Mouse (Mus musculus): ENCODE results near the gene Lhpp.

Lhpp gene

GRCm38 (mm10) chr7:132679549-132679948, 69.1 kb downstream of the Lhpp start:
- in situ Hi-C loops (cut with MboI, MseI), result no loop called here

GRCm38 (mm10) chr7:132681296-132681695, 70.9 kb downstream of the Lhpp start:
- in situ Hi-C loops (cut with MboI, MseI), result no loop called here

DNA sequence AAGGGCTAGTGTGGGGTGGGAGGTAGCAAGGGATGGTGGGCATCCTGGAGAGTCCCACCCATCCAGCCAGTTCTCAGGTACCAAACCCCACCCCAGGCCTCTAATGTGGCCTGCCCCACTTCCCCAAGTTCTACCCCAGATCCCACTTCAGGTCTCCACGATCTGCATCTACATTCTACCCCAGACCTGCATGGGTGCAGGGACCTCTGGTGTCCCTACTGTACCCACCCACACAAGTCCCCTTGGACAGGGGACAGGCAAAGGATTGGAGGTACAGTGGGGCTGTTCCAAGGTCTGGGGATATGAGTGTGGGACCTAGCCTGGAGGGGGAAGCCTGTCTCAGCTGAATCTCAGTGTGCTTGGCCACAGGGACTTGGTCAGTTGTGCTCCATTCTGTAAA, 71.4 kb downstream of the Lhpp start:
- in situ Hi-C loops (cut with MboI, MseI), result no loop called here

DNA sequence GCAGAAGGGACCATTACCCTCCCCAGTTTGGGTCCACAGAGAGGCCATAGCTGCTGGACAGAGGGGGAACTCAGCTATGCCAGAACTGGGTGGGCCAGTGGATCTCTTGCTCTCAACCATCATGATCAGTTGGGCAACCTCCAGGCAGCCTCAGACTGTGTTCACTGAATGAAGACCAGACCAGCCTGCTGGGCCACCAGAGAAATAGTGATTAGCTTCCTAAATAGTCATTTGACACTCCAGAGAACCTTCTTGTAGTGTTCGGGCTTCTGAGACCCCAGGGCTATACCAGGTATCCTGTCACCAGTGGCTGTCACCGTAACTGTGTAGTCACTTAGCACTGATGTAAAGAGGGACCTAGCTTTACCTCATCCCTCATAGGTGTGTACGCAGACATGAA, 71.9 kb downstream of the Lhpp start:
- in situ Hi-C loops (cut with MboI, MseI), result no loop called here

DNA sequence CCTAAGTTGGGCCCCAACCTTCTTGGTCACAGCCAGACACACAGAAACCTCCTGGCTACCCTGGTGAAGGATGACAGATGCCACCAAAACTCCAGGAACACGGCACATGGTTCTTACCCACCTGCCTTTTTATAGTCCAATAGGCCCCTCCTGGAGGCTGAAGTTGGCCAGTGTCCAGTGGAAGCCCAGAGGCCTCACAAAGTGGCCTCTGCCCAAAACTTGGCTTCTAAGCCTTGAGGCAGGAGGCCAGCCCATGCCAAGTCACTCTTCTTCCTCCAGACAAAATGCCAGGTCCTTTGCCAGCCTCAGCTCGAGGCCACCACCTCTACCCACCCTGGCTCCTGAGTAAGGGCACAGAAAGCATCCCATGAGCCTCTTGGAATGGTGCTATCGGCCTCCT, 72.5 kb downstream of the Lhpp start:
- in situ Hi-C loops (cut with MboI, MseI), result no loop called here

DNA sequence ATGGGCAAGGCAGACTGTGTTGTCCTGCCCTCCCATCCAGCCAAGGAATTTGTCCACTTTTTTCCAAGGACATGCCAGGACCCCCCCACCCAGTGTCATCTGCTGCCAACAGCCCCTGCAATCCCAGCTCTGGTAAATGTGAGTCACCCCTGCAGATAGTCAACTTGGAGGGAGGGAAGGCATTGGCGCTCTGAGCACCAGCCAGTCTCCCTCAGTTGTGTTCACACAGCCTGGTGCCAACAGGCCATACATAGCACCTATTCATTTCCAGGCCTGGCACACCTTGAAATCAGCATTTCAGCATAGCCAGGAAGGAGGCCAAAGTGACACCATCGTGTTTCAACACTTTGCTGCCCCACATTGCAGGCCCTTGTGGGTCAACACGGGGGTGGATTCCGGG, 73.5 kb downstream of the Lhpp start:
- in situ Hi-C loops (cut with MboI, MseI), result no loop called here

- in situ Hi-C loops (cut with MboI, MseI), result no loop called here
Observed at GRCm38 (mm10) chr7:132686515-132686914, 76.1 kb downstream of the Lhpp start.

- in situ Hi-C loops (cut with MboI, MseI), result no loop called here
Observed at GRCm38 (mm10) chr7:132687897-132688296, 77.5 kb downstream of the Lhpp start.

GRCm38 (mm10) chr7:132688721-132689120, 78.3 kb downstream of the Lhpp start:
- in situ Hi-C loops (cut with MboI, MseI), result no loop called here

DNA sequence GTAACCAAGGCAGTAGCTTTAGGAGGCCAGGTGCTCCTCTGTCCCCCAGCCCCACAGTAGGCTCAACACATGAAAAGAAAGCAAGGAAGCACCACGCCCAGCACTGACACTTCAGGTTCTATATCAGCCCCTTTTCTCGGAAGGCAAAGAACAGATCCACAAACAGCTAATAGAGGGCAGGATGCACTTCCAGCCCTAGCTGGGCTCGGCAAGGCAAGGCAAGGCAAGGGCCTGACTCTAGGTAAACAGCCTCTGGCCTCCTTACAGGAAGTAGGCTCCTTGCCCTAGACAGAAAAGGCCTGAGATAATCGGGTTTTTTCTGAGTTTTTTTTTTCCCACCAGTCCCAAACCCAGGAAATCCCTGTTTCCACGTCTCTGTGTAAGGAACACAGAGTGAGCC, 79.3 kb downstream of the Lhpp start:
- in situ Hi-C loops (cut with MboI, MseI), result loop anchor here (10.0 kb wide), 1 partner anchor 865 kb away; no protein-coding TSS in a partner anchor

- in situ Hi-C loops (cut with MboI, MseI), result loop anchor here (10.0 kb wide), 1 partner anchor 866 kb away; no protein-coding TSS in a partner anchor
Observed at GRCm38 (mm10) chr7:132690716-132691472, 80.5 kb downstream of the Lhpp start.

DNA sequence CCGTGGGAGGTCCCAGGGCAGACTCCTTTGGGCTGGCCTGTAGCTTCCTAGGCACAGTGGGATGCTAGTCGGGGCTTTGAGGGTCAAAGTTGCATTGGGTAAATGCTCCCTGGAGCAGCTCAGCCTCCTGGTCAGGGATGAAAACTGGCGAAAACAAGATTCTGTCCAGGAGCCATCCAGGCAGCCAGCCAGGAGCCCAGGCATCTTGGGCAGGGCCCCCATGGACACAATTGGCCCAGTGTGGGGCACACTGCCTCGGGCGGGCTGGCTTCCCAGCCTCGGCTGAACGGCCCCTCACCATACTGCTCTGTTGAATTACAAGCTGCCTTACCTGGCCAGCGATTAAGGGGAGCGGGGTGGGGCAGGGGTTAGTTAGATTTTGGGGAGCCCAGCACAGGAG, 82.3 kb downstream of the Lhpp start:
- in situ Hi-C loops (cut with MboI, MseI), result loop anchor here (10.0 kb wide), 1 partner anchor 868 kb away; no protein-coding TSS in a partner anchor

DNA sequence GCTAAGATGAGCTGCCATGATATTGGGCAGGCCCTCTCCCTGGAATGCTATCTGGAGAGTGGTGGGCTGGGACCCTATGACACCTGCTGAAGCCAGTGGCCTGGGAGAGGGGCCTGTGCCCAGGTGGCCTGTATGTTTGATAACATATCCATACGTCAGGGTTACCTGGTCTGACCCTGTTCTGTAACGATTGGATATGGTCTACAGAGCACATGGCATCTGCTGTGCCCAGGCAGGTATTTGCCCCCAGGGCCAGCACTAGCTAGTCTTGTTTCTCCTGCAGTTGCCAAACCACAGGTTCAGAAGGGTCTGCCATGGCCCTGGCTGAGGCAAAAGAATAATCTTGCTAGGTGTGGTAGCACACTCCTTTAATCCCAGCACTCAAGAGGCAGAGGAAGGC, 83.1 kb downstream of the Lhpp start:
- in situ Hi-C loops (cut with MboI, MseI), result loop anchor here (10.0 kb wide), 1 partner anchor 869 kb away; no protein-coding TSS in a partner anchor

- in situ Hi-C loops (cut with MboI, MseI), result loop anchor here (10.0 kb wide), 1 partner anchor 873 kb away; no protein-coding TSS in a partner anchor
Observed at GRCm38 (mm10) chr7:132697258-132697796, 86.9 kb downstream of the Lhpp start.

- in situ Hi-C loops (cut with MboI, MseI), result loop anchor here (10.0 kb wide), 1 partner anchor 874 kb away; no protein-coding TSS in a partner anchor
Observed at GRCm38 (mm10) chr7:132698737-132699136, 88.3 kb downstream of the Lhpp start.

DNA sequence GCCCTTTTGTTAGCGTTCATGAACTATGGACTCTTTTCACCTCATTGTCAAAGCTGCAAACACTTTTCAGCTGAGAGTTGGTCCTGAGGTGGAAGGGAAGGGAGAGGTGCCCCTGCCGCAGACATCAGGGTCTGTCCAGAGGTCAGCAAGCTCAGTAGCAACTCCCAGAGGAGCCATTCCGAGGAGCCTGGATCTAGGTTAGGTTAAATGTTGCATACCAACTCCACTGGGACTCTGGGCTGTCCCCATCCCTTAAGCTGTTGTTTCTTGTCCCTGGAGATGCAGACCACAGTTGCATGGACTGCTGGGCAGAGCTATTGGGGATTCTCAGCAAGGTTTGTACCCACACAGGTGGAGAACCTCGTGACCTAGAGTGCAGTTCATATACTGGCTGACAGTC, 88.7 kb downstream of the Lhpp start:
- in situ Hi-C loops (cut with MboI, MseI), result loop anchor here (10.0 kb wide), 1 partner anchor 874 kb away; no protein-coding TSS in a partner anchor

DNA sequence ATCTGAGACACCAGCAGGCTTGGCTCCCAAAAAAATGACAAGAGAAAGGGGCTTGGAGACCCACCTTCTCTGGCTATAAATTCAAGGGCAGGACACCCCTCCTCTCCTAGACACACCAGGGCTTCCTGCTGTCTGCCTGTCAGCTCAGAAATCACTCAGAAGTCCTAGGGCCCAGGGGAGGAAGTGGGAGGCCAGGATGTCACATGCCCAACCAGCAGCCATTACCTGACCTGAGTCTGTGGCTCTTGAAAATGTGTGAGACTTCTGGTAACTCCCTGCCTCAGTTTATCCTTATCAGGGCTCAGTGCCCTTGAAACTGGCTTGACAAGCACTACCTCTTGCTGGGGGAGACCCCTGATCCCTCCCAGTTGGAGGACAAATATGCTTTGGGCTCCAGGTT, 89.2 kb downstream of the Lhpp start:
- in situ Hi-C loops (cut with MboI, MseI), result loop anchor here (10.0 kb wide), 1 partner anchor 875 kb away; no protein-coding TSS in a partner anchor

GRCm38 (mm10) chr7:132700107-132700506, 89.7 kb downstream of the Lhpp start:
- in situ Hi-C loops (cut with MboI, MseI), result no loop called here

DNA sequence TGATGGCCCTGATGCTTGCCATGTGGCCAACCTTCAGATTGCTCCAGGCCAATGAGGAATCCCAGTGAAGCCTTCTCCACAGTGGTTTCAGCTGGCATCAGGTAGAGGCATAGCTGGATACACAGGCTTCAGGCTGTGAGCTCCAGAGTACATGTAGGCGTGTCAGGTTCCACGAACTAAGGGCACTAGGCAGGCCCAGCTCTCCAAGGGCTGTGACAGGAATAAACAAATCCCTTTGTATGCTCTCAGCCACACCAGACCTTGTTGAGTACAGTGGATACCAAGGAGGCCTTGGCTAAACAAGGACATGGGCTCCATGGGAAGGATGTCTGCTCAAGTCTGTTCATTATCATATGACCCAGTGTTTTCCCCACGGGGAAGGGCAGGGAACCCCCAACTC, 91.0 kb downstream of the Lhpp start:
- in situ Hi-C loops (cut with MboI, MseI), result no loop called here

- in situ Hi-C loops (cut with MboI, MseI), result no loop called here
Observed at GRCm38 (mm10) chr7:132702024-132702423, 91.6 kb downstream of the Lhpp start.

DNA sequence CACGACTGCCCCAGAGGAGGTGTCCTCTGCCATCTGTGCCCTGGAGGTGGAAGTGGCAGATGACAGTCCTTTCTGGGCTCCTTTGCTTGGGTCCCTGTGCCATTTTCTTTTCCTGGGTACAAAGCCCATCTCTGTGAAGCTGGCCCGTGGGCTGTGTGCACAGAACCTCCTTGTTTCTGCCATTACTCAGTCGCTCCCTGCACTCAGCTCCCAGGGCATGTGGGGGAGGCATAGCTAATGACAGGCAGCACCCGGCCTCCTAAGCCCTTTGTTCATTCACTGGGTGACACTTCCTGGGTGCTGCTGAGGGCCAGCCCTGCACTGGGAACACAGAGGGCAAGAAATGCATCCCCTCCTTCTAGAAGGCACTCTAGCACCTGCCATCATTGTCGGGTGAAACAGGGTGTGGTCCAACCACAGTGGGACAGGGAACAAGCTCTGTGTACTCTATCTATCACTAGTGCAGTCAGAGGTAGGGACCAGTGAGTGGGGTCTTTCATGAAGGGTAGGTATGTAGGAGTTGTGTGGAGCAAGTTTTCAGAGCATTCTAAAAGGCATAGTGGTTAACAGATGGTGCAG, 92.1 kb downstream of the Lhpp start:
- in situ Hi-C loops (cut with MboI, MseI), result no loop called here

- in situ Hi-C loops (cut with MboI, MseI), result no loop called here
Observed at GRCm38 (mm10) chr7:132703515-132704309, 93.3 kb downstream of the Lhpp start.

Data from T-helper 1 cell (primary cell).